Mouse (Mus musculus) kidney, adult 2 months (tissue): ENCODE results near the gene Satb1.

Experiments used
- CTCF ChIP-seq: fragments of 200-500 bp; conservative IDR thresholded peaks from 2 replicates; pipeline ENCODE4 v1.5.1; 2011; ENCODE audit warnings: low read depth, mild to moderate bottlenecking, control low read depth, low read length, moderate library complexity, mixed read lengths; ENCODE audit not compliant: insufficient read depth, insufficient read length
- POLR2A ChIP-seq: fragments of 200-500 bp; IDR thresholded peaks from one replicate; pipeline ENCODE4 v1.6.1; 2011; ENCODE audit warnings: low read depth, low read length, control low read depth

DNA sequence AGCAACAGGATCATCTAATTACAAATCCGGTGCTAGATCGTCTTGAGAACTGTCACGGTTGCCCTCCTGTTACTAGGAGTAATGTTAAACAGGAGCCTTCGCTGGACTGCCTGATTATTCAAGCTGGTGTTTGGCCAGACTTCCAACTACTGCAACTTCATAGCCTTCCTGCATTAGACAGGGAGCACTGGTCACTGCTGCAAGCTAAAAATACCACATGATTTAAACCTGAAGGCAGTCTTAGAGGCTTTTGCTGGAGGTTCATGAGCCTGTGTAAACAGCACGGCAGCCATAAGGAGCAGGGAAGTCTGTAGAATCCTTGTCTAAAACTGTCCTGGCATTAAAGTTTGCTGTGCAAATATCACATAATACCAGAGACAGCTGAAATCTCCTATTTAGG, 25.7 kb downstream of the Satb1 start:
- TF ChIP-seq CTCF (no peak), POLR2A (no peak)
